Mouse (Mus musculus) E14TG2a.4 (cell line): ENCODE measurements around the gene Atp6v1d.

Experiments used
- CTCF ChIP-seq: conservative IDR thresholded peaks from 2 replicates; pipeline ENCODE4 v1.5.1; 2014; ENCODE audit warnings: low read length
- NANOG ChIP-seq: IDR thresholded peaks from 2 replicates; pipeline ENCODE4 v1.6.1; 2014; ENCODE audit warnings: borderline replicate concordance, low read length, mixed read lengths

DNA sequence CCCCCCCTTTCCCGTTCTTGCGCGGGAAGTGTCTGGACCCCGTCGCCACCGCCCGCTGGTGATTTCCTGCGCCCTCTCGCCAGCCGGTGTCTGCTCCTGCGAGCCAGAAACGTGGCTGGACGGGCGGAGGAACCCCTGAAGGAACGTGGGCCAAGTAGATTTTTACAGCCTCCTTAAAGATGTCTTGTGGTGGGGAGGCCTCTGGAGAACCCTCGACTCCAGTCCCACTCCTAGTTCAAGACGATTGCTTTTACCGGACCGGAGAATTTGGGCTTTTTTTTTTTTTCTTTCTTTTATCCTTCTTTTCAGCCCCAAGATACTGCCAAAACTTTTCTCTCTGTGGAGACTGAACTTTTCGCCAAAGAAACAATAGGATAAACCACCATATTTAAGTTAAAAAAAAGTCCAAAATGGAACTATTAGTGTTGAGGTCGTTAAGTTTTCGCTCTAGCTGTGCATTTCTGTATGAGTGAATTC lies 854 bp upstream of the Atp6v1d start:
- TF ChIP-seq CTCF: no peak
- no peak for TF ChIP-seq NANOG
